Mouse (Mus musculus) v-Abl transformed pro-B cells (cell line): ENCODE measurements at regions not wholly inside any gene's neighbourhood (a gene's known extent, or its start where the extent isn't known, plus 50 kb on each side); places are given as distances from the start of the nearest gene placed in this dataset.

Experiments
- in situ Hi-C, 2 experiments: fragments of 400-800 bp; cut with MboI; formaldehyde crosslinking; loops; one replicate each; pipeline ENCODE4 v1.15.1; 2025; ENCODE audit not compliant: unreplicated experiment in 2 of 2

- in situ Hi-C loops, result loop anchor here in 1 of 2 experiments (25.0 kb wide), 1 partner anchor 996 kb away; no protein-coding TSS in a partner anchor
Measured at GRCm38 (mm10) chr10:117558292-117558800, 71.0 kb upstream of the Cpm start.

GRCm38 (mm10) chr10:117557666-117558065 is 71.6 kb upstream of the Cpm start:
- in situ Hi-C loops, result loop anchor here in 1 of 2 experiments (25.0 kb wide), 1 partner anchor 995 kb away; no protein-coding TSS in a partner anchor

DNA sequence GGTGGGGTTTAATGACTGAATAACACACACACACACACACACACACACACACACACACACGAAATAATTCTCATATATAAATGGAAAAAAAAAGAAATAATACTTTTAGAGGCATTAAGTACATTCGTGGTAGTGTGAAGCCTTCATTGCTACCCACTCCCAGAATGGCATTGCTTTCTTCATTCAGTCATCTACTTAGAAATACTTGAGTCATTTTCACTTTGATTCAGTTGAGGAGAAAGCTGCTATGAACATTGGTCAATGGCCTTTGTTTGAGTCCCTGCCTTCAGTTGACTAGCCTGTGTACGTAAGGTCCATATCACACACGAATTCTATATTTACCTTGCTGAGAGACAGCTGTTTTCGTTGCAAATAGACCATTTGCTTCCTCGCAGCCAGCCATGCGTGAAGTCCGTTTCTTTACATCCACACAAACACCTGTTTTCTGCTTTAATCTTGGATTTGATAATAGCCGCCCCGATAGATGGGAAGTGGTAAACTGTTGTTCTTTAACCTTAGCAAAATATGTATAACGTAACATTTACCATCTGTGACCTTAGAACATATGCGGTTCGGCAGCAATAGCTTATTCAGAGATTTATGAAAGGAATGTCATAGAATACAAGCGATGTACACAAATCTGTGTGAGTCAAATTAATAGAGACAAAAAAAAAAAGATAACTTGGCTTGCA is 72.3 kb upstream of the Cpm start:
- in situ Hi-C loops, result loop anchor here in 1 of 2 experiments (25.0 kb wide), 1 partner anchor 995 kb away; no protein-coding TSS in a partner anchor

- in situ Hi-C loops, result loop anchor here in 1 of 2 experiments (25.0 kb wide), 1 partner anchor 994 kb away; no protein-coding TSS in a partner anchor
Measured at GRCm38 (mm10) chr10:117556027-117556789, 73.1 kb upstream of the Cpm start.

- in situ Hi-C loops, result loop anchor here in 1 of 2 experiments (25.0 kb wide), 1 partner anchor 993 kb away; no protein-coding TSS in a partner anchor
Measured at GRCm38 (mm10) chr10:117555542-117555941, 73.8 kb upstream of the Cpm start.

GRCm38 (mm10) chr10:117555044-117555443 is 74.3 kb upstream of the Cpm start:
- in situ Hi-C loops, result loop anchor here in 1 of 2 experiments (25.0 kb wide), 1 partner anchor 993 kb away; no protein-coding TSS in a partner anchor

DNA sequence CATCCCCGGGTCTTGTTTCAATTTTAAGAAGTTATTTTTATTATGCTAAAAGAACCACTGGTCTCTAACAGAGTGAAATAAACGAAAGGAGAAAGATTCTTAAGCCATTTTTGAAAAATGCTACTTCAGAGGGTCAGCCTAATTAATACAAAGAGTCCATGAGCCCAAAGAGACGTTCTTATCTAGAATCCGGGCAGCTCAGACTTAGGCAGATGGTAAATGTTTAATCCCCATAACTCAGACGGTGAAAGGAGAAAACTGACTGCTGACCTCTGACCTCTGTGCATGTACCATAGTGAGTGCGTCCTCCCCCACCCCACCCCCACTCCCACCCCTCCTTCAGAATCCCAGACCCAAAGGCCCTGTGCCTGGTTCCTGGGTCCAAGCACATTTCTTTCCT is 74.8 kb upstream of the Cpm start:
- in situ Hi-C loops, result loop anchor here in 1 of 2 experiments (25.0 kb wide), 1 partner anchor 992 kb away; no protein-coding TSS in a partner anchor

GRCm38 (mm10) chr10:117553211-117554186 is 75.8 kb upstream of the Cpm start:
- in situ Hi-C loops, result loop anchor here in 1 of 2 experiments (25.0 kb wide), 1 partner anchor 991 kb away; no protein-coding TSS in a partner anchor

- in situ Hi-C loops, result loop anchor here in 1 of 2 experiments (25.0 kb wide), 1 partner anchor 990 kb away; no protein-coding TSS in a partner anchor
Measured at GRCm38 (mm10) chr10:117552049-117552652, 77.1 kb upstream of the Cpm start.

- in situ Hi-C loops, result loop anchor here in 1 of 2 experiments (25.0 kb wide), 1 partner anchor 989 kb away; no protein-coding TSS in a partner anchor
Measured at GRCm38 (mm10) chr10:117551234-117552048, 77.9 kb upstream of the Cpm start.

GRCm38 (mm10) chr10:117549854-117550605 is 79.3 kb upstream of the Cpm start:
- in situ Hi-C loops, result loop anchor here in 1 of 2 experiments (25.0 kb wide), 1 partner anchor 988 kb away; no protein-coding TSS in a partner anchor

GRCm38 (mm10) chr10:117549506-117549830 is 79.8 kb upstream of the Cpm start:
- in situ Hi-C loops, result no loop called here

GRCm38 (mm10) chr10:117548775-117549505 is 80.4 kb upstream of the Cpm start:
- in situ Hi-C loops, result no loop called here

DNA sequence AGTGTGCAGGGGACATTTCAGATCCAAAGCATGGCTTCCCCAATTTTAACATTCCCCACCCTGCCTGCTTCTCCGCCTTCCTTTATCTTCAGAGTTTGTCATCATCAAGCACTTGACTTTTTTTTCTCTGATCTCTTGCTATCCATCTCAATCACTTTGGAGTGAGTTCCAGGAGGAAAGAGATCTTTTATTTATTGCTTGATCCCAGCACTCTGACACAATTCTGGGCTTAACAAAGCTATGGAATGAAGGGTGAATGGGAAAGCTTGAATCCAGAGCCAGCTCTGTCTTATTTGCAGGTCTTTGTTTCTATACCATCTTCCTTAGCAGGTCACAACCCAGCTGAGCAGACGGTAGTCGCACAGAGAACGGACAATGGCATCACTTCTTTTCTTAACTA is 81.0 kb upstream of the Cpm start:
- in situ Hi-C loops, result no loop called here

- in situ Hi-C loops, result no loop called here
Measured at GRCm38 (mm10) chr10:117547275-117547674, 82.0 kb upstream of the Cpm start.

DNA sequence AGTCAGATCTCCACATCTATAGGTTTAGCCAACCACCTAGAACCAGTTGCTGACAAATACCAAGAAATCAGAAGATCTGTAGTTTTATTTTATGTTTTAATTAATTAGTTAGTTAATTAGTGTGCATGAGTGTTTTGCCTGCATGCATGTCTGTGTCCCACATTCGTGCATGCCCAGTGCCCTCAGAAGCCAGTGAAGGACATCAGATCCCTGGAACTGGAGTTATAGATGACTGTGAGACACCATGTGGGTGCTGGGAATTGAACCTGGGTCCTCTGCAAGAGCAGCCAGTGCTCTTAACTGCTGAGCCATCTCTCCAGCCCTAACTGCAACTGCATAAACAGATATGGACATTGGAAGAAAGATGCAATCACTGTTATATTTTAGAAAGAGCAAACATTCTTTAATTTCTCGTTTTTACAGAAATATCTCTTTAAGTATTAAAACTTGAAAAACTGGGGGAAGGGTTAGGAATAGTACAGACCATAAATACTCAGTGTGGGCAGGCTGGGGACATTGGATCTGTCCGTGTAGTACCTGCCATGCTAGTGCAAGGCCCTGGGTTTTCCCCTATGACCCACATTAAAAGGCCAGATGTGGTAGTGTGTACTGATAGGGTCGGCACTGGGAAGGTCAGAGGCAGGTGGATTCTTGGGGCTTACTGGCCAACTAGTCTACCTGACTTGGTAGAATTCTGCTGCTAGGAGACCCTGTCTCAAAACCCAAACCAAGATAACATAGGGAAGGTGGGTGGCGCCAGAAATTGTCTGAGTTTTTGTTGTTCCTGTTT is 83.3 kb upstream of the Cpm start:
- in situ Hi-C loops, result no loop called here
